Mouse (Mus musculus) spleen, adult 2 months (tissue): ENCODE results near the gene Lpar3.

Experiments used
- CTCF ChIP-seq: fragments of 200-500 bp; IDR thresholded peaks from 2 replicates; pipeline ENCODE4 v1.5.1; 2011; ENCODE audit warnings: mild to moderate bottlenecking, inconsistent platforms; ENCODE audit not compliant: insufficient read depth, insufficient read length, insufficient replicate concordance; ENCODE audit errors: extremely low read depth
- POLR2A ChIP-seq: fragments of 200-500 bp; IDR thresholded peaks from 2 replicates; pipeline ENCODE4 v1.6.1; 2011; ENCODE audit warnings: low read depth, low read length, inconsistent platforms

- TF ChIP-seq CTCF: no peak
- TF ChIP-seq POLR2A: no peak
Measured at GRCm38 (mm10) chr3:146207440-146207839, 13.3 kb upstream of the Lpar3 start.
